Mouse (Mus musculus) liver, embryonic 18 days (tissue): Measurements from ENCODE around the gene Mpg. TPM values are rescaled to one million over a fixed set of nuclear protein-coding genes. Genes with fewer than 3 reads are reported as not detected.

ENCODE experiments used
- polyA plus RNA-seq: library from polyadenylated mRNA; depleted of rRNA; stranded (reverse); fragments of >200 nt; gene quantifications from 2 replicates; pipeline ENCODE4 v1.2.3, GENCODE M21; 2012; rRNA removed

Gene Mpg
- 7.9 and 8.0 TPM in 2 replicates for polyA plus RNA-seq

DNA sequence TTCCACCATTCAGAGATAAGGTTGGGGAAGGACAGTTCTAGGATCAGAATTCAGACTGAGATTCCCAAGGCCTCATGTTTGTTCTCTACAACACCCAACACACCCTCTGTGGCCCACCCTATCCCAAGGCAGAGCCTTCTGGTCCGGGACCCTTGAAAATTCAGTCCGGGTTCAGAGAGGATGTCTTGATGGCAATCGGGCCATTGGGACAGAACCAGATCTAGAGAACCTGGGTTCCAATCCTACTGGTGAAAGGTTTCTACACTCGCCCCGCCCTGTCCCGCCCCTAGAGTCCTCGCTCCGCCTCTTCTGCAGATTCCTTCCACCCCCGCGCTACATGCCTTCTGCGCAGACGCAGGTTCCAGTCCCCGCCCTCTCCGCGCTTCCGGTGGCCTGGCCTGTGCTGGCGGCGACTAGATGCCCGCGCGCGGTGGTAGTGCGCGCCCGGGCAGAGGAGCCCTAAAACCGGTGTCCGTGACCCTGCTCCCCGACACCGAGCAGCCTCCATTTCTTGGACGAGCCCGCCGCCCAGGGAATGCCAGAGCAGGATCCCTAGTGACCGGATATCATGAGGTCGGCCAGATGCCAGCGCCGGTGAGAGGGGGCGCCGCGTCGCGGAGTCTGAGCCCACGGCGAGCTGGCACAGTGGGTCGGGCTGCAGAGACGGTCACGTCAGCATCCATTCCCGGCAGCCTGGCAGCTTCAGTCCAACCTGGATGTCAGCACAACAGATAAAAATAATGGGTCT, at the start of gene Mpg:
Gene Mpg (plus strand): TSS at position 382 of the 748 bp plus-strand sequence.

DNA sequence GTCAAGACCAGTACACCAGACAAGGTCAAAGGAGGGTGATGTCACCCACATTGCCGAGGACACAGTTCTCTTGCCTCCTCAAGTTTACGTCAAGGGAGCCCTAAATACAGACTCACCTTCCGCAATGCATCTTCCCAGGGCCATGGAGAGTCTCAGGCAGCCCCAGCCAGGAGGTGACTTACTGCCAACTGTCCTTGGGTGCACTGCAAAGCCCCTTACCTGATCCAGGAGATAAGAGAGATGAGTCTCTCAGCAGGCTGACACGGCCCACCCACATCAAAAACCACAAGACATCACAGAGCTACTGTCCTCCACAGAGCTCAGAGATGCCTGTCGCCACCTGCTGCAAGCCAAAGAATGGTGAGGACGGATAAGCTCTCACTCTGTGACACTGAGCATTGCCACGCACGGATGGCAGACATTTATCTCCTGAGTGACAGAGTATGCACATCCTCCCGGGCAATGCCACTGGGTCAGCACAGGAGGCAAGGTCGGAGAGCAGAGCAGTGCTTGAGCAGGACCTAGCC, 26.2 kb upstream of the Mpg start, which contains the start of gene Il9r:
Gene Il9r (minus strand): TSS at position 205 of the 527 bp plus-strand sequence.

DNA sequence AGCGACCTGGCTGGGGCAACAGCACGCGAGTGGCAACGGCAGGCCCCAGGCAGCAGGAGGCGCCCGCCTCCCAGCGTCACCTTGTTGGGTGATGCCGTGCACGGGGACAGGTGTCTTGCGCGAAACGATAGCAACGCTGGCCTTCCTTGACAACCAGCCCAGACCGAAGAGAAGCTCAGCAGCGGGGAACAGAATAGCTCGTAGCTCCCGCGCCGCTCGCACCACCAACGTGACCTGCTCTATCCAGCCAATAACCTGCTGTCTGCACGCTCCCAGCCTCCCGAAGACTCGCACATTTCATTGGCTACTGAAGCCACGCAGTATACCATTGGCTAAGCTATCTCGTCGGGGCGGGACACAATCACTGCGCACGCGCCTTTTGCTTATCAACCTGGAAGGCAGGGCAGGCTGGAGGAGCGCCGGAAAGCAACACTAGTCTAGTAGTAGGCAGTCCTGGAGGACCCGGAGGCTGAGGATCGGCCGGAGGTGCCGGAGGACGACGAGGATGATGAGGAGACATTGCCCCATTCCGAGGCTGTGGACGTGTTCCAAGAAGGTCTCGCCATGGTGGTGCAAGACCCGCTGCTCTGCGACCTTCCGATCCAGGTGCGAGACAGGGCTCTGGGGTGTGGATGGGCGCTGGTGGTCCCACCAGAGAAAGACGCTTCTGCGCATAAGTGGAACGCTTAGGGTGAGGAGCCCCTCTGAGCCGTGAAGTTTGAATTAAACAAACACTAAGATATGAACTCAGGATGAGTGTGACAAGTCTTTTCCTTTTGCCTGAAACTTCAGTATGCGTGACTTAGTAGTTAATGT, 21.0 kb upstream of the Mpg start, which contains the start of gene Snrnp25:
Gene Snrnp25 (plus strand): TSS at position 358 of the 816 bp plus-strand sequence.

DNA sequence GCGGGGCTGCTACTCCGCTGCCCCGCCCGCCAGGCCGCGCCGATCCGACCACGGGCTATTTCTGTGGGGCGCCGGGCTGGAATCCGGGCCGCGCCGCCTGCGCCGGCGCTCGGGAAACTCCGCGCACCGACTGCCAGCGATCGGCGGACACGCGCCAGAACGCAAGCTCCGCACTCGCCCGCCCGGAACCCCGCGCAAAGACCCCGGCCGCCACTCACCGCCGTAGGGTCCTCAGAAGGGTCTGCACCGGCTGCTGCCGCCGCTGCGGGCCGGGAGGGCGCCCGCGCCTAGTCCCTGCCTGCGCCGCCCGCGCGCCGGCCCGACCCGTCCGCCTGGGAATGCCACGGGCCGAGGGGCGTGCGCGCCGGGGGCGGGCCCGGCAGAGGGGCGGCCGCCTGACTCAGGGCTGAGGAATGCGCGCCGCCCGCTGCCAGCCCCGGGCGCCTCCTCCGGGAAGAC, 4.3 kb upstream of the Mpg start, which contains the start of gene Rhbdf1:
Gene Rhbdf1 (minus strand): TSS at position 350 of the 459 bp plus-strand sequence.

DNA sequence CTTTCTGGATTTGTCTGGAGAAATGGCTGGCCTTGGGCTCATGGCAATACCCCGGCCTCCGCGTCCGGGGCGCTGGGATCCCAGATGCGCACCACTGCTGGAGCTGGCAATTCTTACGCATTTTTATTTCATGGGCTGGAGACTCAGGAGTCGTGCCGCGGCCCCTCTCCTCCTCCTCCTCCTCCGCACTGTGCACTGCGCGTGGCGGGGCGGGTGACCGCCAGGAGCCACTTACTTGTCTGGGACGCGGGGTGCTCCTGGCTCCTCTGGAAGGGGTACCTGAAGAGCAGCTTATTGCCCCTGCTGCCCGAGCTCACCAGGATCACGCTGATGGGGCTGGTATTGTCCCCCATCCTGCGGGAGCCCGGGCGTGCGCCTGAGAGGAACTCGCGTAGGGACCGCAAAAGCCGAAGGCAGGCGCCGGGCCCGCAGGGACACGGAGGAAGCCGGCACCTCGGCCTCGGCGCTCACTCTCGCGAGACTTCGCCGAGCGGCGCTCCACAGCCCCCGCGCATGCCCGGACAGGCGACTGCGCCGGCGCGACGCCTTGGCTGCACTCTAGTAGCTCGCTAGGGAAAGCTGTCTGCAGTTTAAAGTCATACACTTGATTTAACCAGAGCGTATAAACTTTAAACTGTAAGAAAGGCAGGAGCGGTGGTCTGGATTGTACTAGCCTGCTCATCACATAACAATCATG, 41.0 kb downstream of the Mpg start, which contains the start of gene Nprl3:
Gene Nprl3 (minus strand): TSS at position 520 of the 697 bp plus-strand sequence.

DNA sequence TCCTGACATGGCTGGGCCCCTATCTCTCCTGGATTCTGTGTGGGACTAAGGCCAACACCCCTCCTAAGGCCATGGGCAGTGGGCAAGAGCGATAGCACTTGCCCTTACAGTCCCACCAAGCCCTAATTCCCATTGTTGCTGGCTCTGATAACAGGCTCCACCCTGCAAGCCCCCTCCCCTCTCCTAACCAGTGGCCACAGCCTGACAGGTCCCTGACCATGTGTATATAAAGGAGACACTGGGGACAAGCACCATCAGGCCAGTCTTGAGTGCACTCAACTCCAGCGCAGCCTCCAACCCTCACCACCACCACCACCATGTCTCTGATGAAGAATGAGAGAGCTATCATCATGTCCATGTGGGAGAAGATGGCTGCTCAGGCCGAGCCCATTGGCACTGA, 50.0 kb downstream of the Mpg start, which contains the start of gene Hba-x:
Gene Hba-x (plus strand): TSS at position 54 of the 400 bp plus-strand sequence.

Other genes starting within 250 kb of the Mpg start
- 0.10 and 0.12 TPM in 2 replicates for gene Nsg2, start 226.0 kb upstream of the Mpg start, polyA plus RNA-seq
- gene Il9r, start 26.2 kb upstream of the Mpg start, polyA plus RNA-seq: 0.03 and 0.11 TPM in 2 replicates
- gene Snrnp25, start 21.1 kb upstream of the Mpg start, polyA plus RNA-seq: 32.9 and 34.4 TPM in 2 replicates
- gene Rhbdf1, start 4.2 kb upstream of the Mpg start, polyA plus RNA-seq: 7.2 TPM in 2 replicates
- gene Nprl3, start 41.2 kb downstream of the Mpg start, polyA plus RNA-seq: 26.5 and 30.6 TPM in 2 replicates
- gene Hba-x, start 49.9 kb downstream of the Mpg start, polyA plus RNA-seq: 3.7 and 4.5 TPM in 2 replicates
- gene Hba-a1, start 57.0 kb downstream of the Mpg start, polyA plus RNA-seq: 29,511 and 32,224 TPM in 2 replicates
- gene Hbq1b, start 60.5 kb downstream of the Mpg start, polyA plus RNA-seq: 87.2 and 94.5 TPM in 2 replicates
- gene Hba-a2, start 70.0 kb downstream of the Mpg start, polyA plus RNA-seq: 100,647 and 102,463 TPM in 2 replicates
- gene Hbq1a, start 73.6 kb downstream of the Mpg start, polyA plus RNA-seq: 3.0 and 3.7 TPM in 2 replicates
- 0.78 and 1.0 TPM in 2 replicates for gene Sh3pxd2b, start 121.3 kb downstream of the Mpg start, polyA plus RNA-seq
- 3.6 and 3.9 TPM in 2 replicates for gene Ubtd2, start 228.9 kb downstream of the Mpg start, polyA plus RNA-seq